Mouse (Mus musculus) CH12.LX (cell line): ENCODE results near the gene Smtn. TPM values are rescaled to one million over a fixed set of nuclear protein-coding genes. Genes with fewer than 3 reads are reported as not detected.

ENCODE experiments used
- DNase-seq: peaks from one replicate; pipeline ENCODE4 v3.0.0-alpha.2; 2013; ENCODE audit errors: extremely low read depth
- H3K27ac ChIP-seq: 2 replicates; pipeline ENCODE4 v1.5.1; 2012; ENCODE audit warnings: low read depth, mild to moderate bottlenecking, control low read depth, moderate library complexity; ENCODE audit not compliant: insufficient read depth
- H3K27me3 ChIP-seq: replicated peaks from 2 replicates; pipeline ENCODE3; 2012; ENCODE audit warnings: inconsistent platforms
- H3K36me3 ChIP-seq, 2 experiments: replicated peaks in 1 of 2; 2 replicates each; pipeline versions ENCODE3 to v1.6.1; 2012; ENCODE audit warnings: inconsistent platforms in 1 of 2, low read length in 1 of 2, mild to moderate bottlenecking in 1 of 2, mixed read lengths in 1 of 2, moderate library complexity in 1 of 2; ENCODE audit not compliant: control insufficient read depth in 1 of 2, insufficient read depth in 1 of 2
- H3K4me1 ChIP-seq, 2 experiments: 2 replicates each; pipeline ENCODE4 v1.6.1; 2012; ENCODE audit warnings: inconsistent platforms in 1 of 2, moderate library complexity in 1 of 2; ENCODE audit not compliant: insufficient read depth in 2 of 2, control insufficient read depth in 1 of 2
- H3K4me2 ChIP-seq: 2 replicates; pipeline ENCODE4 v1.6.1; 2012; ENCODE audit warnings: low read depth, mild to moderate bottlenecking, control low read depth; ENCODE audit not compliant: poor library complexity, insufficient read depth, severe bottlenecking
- H3K4me3 ChIP-seq, 3 experiments: fragments of 150-350 bp in 1 of 3; sonication (generic) in 1 of 3; replicated peaks in 1 of 3; 2 replicates each; pipeline versions ENCODE3 to v1.5.1; 2011 to 2012; ENCODE audit warnings: low read depth in 2 of 3, low read length in 2 of 3, mild to moderate bottlenecking in 2 of 3, moderate library complexity in 2 of 3, control low read depth in 1 of 3, improper control_type of control experiment in 1 of 3, inconsistent platforms in 1 of 3, mixed read lengths in 1 of 3; ENCODE audit not compliant: poor library complexity in 1 of 3
- H3K79me2 ChIP-seq: replicated peaks from 2 replicates; pipeline ENCODE4 v1.6.1; 2012; ENCODE audit warnings: mild to moderate bottlenecking, moderate library complexity; ENCODE audit not compliant: control insufficient read depth, poor library complexity, insufficient read depth, severe bottlenecking; ENCODE audit errors: extremely low read depth
- H3K9ac ChIP-seq: 2 replicates; pipeline ENCODE4 v1.6.1; 2012; ENCODE audit warnings: low read depth, mild to moderate bottlenecking, control low read depth, moderate library complexity; ENCODE audit not compliant: insufficient read depth
- H3K9me3 ChIP-seq: replicated peaks from 2 replicates; pipeline ENCODE3; 2012; ENCODE audit warnings: low read length, inconsistent platforms, mixed read lengths
- CHD2 ChIP-seq: IDR thresholded peaks from 2 replicates; pipeline ENCODE4 v1.6.1; 2011; ENCODE audit warnings: low read length, improper control_type of control experiment
- IRF4 ChIP-seq: IDR thresholded peaks from 2 replicates; pipeline ENCODE4 v1.6.1; 2014; ENCODE audit warnings: low read depth, mild to moderate bottlenecking, inconsistent platforms, low read length, improper control_type of control experiment
- JUN ChIP-seq: IDR thresholded peaks from 2 replicates; pipeline ENCODE4 v1.6.1; 2011; ENCODE audit warnings: low read depth, mild to moderate bottlenecking, low read length, improper control_type of control experiment, moderate library complexity; ENCODE audit not compliant: insufficient read depth
- MAZ ChIP-seq: IDR thresholded peaks from 2 replicates; pipeline ENCODE4 v1.6.1; 2012; ENCODE audit warnings: low read depth, mild to moderate bottlenecking, inconsistent platforms, low read length, improper control_type of control experiment, moderate library complexity
- MEF2A ChIP-seq: IDR thresholded peaks from 2 replicates; pipeline ENCODE4 v1.6.1; 2014; ENCODE audit warnings: low read depth, mild to moderate bottlenecking, inconsistent platforms, low read length, improper control_type of control experiment, borderline replicate concordance
- MXI1 ChIP-seq: IDR thresholded peaks from 2 replicates; pipeline ENCODE4 v1.6.1; 2011; ENCODE audit warnings: mild to moderate bottlenecking, low read depth, low read length, improper control_type of control experiment
- MYC ChIP-seq: IDR thresholded peaks from 2 replicates; pipeline ENCODE4 v1.6.1; 2011; ENCODE audit warnings: low read depth, mild to moderate bottlenecking, improper control_type of control experiment, low read length
- NELFE ChIP-seq: IDR thresholded peaks from 2 replicates; pipeline ENCODE4 v1.6.1; 2011; ENCODE audit warnings: low read depth, low read length, improper control_type of control experiment
- POLR2AphosphoS2 ChIP-seq: IDR thresholded peaks from 2 replicates; pipeline ENCODE4 v1.6.1; 2011; ENCODE audit warnings: low read depth, low read length, improper control_type of control experiment
- RCOR1 ChIP-seq: conservative IDR thresholded peaks from 2 replicates; pipeline ENCODE4 v1.6.1; 2012; ENCODE audit warnings: low read depth, mild to moderate bottlenecking, inconsistent platforms, low read length, improper control_type of control experiment
- SMC3 ChIP-seq: IDR thresholded peaks from 2 replicates; pipeline ENCODE4 v1.6.1; 2011; ENCODE audit warnings: low read depth, low read length, improper control_type of control experiment
- TBP ChIP-seq: conservative IDR thresholded peaks from 2 replicates; pipeline ENCODE4 v1.6.1; 2011; ENCODE audit warnings: low read depth, low read length, improper control_type of control experiment
- TCF12 ChIP-seq: IDR thresholded peaks from 2 replicates; pipeline ENCODE4 v1.6.1; 2014; ENCODE audit warnings: low read depth, mild to moderate bottlenecking, inconsistent platforms, low read length, improper control_type of control experiment
- USF1 ChIP-seq: IDR thresholded peaks from 2 replicates; pipeline ENCODE4 v1.6.1; 2014; ENCODE audit warnings: low read depth, mild to moderate bottlenecking, inconsistent platforms, low read length, improper control_type of control experiment
- ZKSCAN1 ChIP-seq: IDR thresholded peaks from 2 replicates; pipeline ENCODE4 v1.6.1; 2012; ENCODE audit warnings: low read depth, inconsistent platforms, low read length, improper control_type of control experiment, borderline replicate concordance
- ZMIZ1 ChIP-seq: IDR thresholded peaks from 2 replicates; pipeline ENCODE4 v1.6.1; 2012; ENCODE audit warnings: low read depth, mild to moderate bottlenecking, inconsistent platforms, low read length, improper control_type of control experiment
- dilution Hi-C: fragments of 300-500 bp; cut with MboI; formaldehyde crosslinking; loops from 2 replicates; pipeline ENCODE4 v1.14.3; 2020; ENCODE audit warnings: low sequenced_read_pairs; ENCODE audit not compliant: extremely low pct_unique_long_range_greater_than_20kb, extremely low pct_ligation_motif_present
- in situ Hi-C: fragments of 300-500 bp; cut with MboI; formaldehyde crosslinking; loops from 3 replicates; pipeline ENCODE4 v1.14.3; 2019; ENCODE audit warnings: low sequenced_read_pairs, low pct_ligation_motif_present, low pct_unique_long_range_greater_than_20kb, mixed read lengths
- polyA plus RNA-seq: library from polyadenylated mRNA; unstranded; fragments of >175 nt; gene quantifications from 2 replicates; pipeline ENCODE4 v1.2.1, GENCODE M21; 2012; ENCODE audit warnings: low read depth; ENCODE audit not compliant: insufficient read length
- total RNA-seq, 2 experiments: library from RNA; depleted of rRNA; stranded (reverse); fragments of 300-350 nt in 1 of 2; fragments of >200 nt in 1 of 2; gene quantifications; 2 replicates each; pipeline ENCODE4 v1.2.3; 2012 to 2014

Smtn gene
- total and polyA plus RNA-seq, 3 experiments = 0.58 to 5.3 (median 3.1) TPM

- H3K36me3 ChIP-seq = no peaks in the 10 kb centered on the region
- TF ChIP-seq RCOR1 (no peak), JUN (no peak), MXI1 (no peak), MYC (no peak), TBP (no peak), USF1 (no peak), CHD2 (no peak), POLR2AphosphoS2 (no peak), TCF12 (no peak), NELFE (no peak), ZKSCAN1 (no peak), ZMIZ1 (no peak), MAZ (no peak), SMC3 (no peak), MEF2A (no peak)
- no peak overlapping the region for H3K4me3 ChIP-seq
- dilution Hi-C loops (no loop called here), in situ Hi-C loops (no loop called here)
- peaks cover 22% of the 10 kb centered on the region for H3K27me3 ChIP-seq
- H3K4me1 ChIP-seq = peaks cover 0 to 4% of the 10 kb centered on the region in 2 experiments; a peak in 2 of 4 replicates
- H3K9me3 ChIP-seq = no peaks in the 10 kb centered on the region
- H3K9ac ChIP-seq = no peak overlapping the region
- H3K79me2 ChIP-seq = no peaks in the 10 kb centered on the region
- H3K27ac ChIP-seq = no peak overlapping the region
- DNase-seq = no peak
- no peak overlapping the region for H3K4me2 ChIP-seq
These were observed 44.9 kb downstream of the Smtn start for GRCm38 (mm10) chr11:3495496-3495895.

- in situ Hi-C loops (no loop called here), dilution Hi-C loops (no loop called here)
- Histone ChIP-seq H3K79me2 (no peaks in the 10 kb centered on the region), H3K4me2 (no peak overlapping the region), H3K9ac (no peak overlapping the region), H3K4me1 (peaks cover 0 to 8% of the 10 kb centered on the region in 2 experiments; a peak in 2 of 4 replicates), H3K27ac (no peak overlapping the region), H3K36me3 (no peaks in the 10 kb centered on the region), H3K27me3 (peaks cover 18% of the 10 kb centered on the region), H3K4me3 (no peak overlapping the region), H3K9me3 (no peaks in the 10 kb centered on the region)
- no peak for DNase-seq
- TF ChIP-seq NELFE (no peak), IRF4 (no peak)
These were observed 45.6 kb downstream of the Smtn start for GRCm38 (mm10) chr11:3494857-3495256.
